Comparison of ENCODE assay signal across 9 mouse cellular contexts in genomic region chr14:25366009-25366408, GRCm38 (mm10).
A peak's percentile ranks its signal among the peaks of the same experiment; 100 is the strongest.
DNase-seq lines count a peak whose midpoint lies in the region; ATAC-seq lines count a peak whose summit lies in the region.
"Had no signal": no experiment of that assay in that cellular context is flagged by ENCODE, and none has a peak within 500 bp of the region (broad histone marks: within the 10 kb centered on the region; RNA-seq: fewer than 3 reads in every experiment).

No protein-coding gene starts in this region.

- peak; percentile 60 to 66 for DNase-seq in cerebellum, postnatal 14 days
- DNase-seq in cerebellum, adult 9-10 months: no peak
- peak; percentile 37 for DNase-seq in MN1 (ENCODE audit: low spot score)
- DNase-seq in spleen, postnatal 36 days (ENCODE audit: low spot score in 2 of 2): no peak
- DNase-seq: kidney, adult 8-10 months had no signal

- peaks cover 9% of the 10 kb centered on the region for H3K4me1 ChIP-seq in hindbrain, embryonic 12.5 days
- H3K4me1 ChIP-seq in hindbrain, embryonic 13.5 days (replicated peaks): peaks cover 27% of the 10 kb centered on the region

- no peak overlapping the region for H3K9ac ChIP-seq in hindbrain, embryonic 12.5 days
- no peak overlapping the region for H3K9ac ChIP-seq in hindbrain, embryonic 13.5 days
- H3K9ac ChIP-seq: embryonic facial prominence, embryonic 15.5 days had no signal

- no peak overlapping the region for H3K4me3 ChIP-seq in hindbrain, embryonic 12.5 days
- H3K4me3 ChIP-seq in hindbrain, embryonic 13.5 days: no peak overlapping the region
- H3K4me3 ChIP-seq: embryonic facial prominence, embryonic 15.5 days had no signal

- ATAC-seq in hindbrain, embryonic 12.5 days (ENCODE audit: low FRiP score): no peak
- ATAC-seq in hindbrain, embryonic 13.5 days (ENCODE audit: low FRiP score): no peak
- peak; percentile 54 for ATAC-seq in granulocyte monocyte progenitor cell, adult 5-6 weeks (replicated peaks; ENCODE audit: poor library complexity, severe bottlenecking)

- H3K9me3 ChIP-seq in hindbrain, embryonic 12.5 days (replicated peaks): peaks cover 6% of the 10 kb centered on the region; the same call in 1 of the 2 replicates
- peaks cover 7% of the 10 kb centered on the region; the same call in 1 of the 2 replicates for H3K9me3 ChIP-seq in hindbrain, embryonic 13.5 days
- H3K9me3 ChIP-seq: embryonic facial prominence, embryonic 15.5 days had no signal

- 85% methylated on average over 5 of the region's 5 CpGs for WGBS in hindbrain, embryonic 12.5 days
- WGBS in hindbrain, embryonic 13.5 days: 86% methylated on average over 5 of the region's 5 CpGs

- H3K27ac ChIP-seq in hindbrain, embryonic 12.5 days: peak overlapping the region; percentile 46; the same call in 1 of the 2 replicates
- H3K27ac ChIP-seq in hindbrain, embryonic 13.5 days: no peak overlapping the region
- H3K27ac ChIP-seq: embryonic facial prominence, embryonic 15.5 days had no signal

- H3K4me2 ChIP-seq in hindbrain, embryonic 12.5 days (replicated peaks): no peak overlapping the region
- H3K4me2 ChIP-seq in hindbrain, embryonic 13.5 days: no peak overlapping the region
- H3K4me2 ChIP-seq: embryonic facial prominence, embryonic 15.5 days had no signal

- no peaks in the 10 kb centered on the region for H3K27me3 ChIP-seq in hindbrain, embryonic 12.5 days
- H3K27me3 ChIP-seq in hindbrain, embryonic 13.5 days: no peaks in the 10 kb centered on the region
- H3K27me3 ChIP-seq: embryonic facial prominence, embryonic 15.5 days had no signal

- peaks cover 6% of the 10 kb centered on the region; the same call in 1 of the 2 replicates for H3K36me3 ChIP-seq in hindbrain, embryonic 12.5 days
- H3K36me3 ChIP-seq in hindbrain, embryonic 13.5 days: peaks cover 6% of the 10 kb centered on the region; the same call in 1 of the 2 replicates
- H3K36me3 ChIP-seq: embryonic facial prominence, embryonic 15.5 days had no signal

Comparison
In these comparisons a context has a peak if more than half of its experiments do, and no peak if none do; other contexts are left out.
1. DNase-seq: peak in cerebellum, postnatal 14 days (2 of 2) and MN1 (single experiment); none in cerebellum, adult 9-10 months (single experiment) and spleen, postnatal 36 days (0 of 2).